Mouse (Mus musculus) retina, postnatal 1 day (tissue): ENCODE results near the gene Cdh1.

ENCODE experiments used
- DNase-seq: peaks from one replicate; pipeline ENCODE4 v3.0.0-alpha.2; 2012

Gene Cdh1

GRCm38 (mm10) chr8:106682971-106683668 lies 80.0 kb downstream of the Cdh1 start, which contains the start of gene Tango6:
Gene Tango6, plus strand, starts transcription at chr8:106683068.
- DNase-seq = peak; percentile 93

GRCm38 (mm10) chr8:106684387-106684786 lies 81.2 kb downstream of the Cdh1 start:
- DNase-seq = no peak

- peak; percentile 82 for DNase-seq
Measured at GRCm38 (mm10) chr8:106687479-106687878, 84.3 kb downstream of the Cdh1 start.

GRCm38 (mm10) chr8:106697748-106698248 lies 94.6 kb downstream of the Cdh1 start:
- no peak for DNase-seq

- DNase-seq = peak; percentile 63
Measured at GRCm38 (mm10) chr8:106699588-106699987, 96.4 kb downstream of the Cdh1 start.

GRCm38 (mm10) chr8:106700131-106700530 lies 97.0 kb downstream of the Cdh1 start:
- DNase-seq = no peak

- DNase-seq = no peak
Measured at GRCm38 (mm10) chr8:106701360-106701759, 98.2 kb downstream of the Cdh1 start.

GRCm38 (mm10) chr8:106704199-106704900 lies 101.2 kb downstream of the Cdh1 start:
- DNase-seq = no peak

- DNase-seq = no peak
Measured at GRCm38 (mm10) chr8:106704901-106705321, 101.8 kb downstream of the Cdh1 start.

GRCm38 (mm10) chr8:106706194-106706593 lies 103.0 kb downstream of the Cdh1 start:
- DNase-seq = no peak

- DNase-seq = no peak
Measured at GRCm38 (mm10) chr8:106710002-106710401, 106.9 kb downstream of the Cdh1 start.

GRCm38 (mm10) chr8:106712487-106712886 lies 109.3 kb downstream of the Cdh1 start:
- no peak for DNase-seq

GRCm38 (mm10) chr8:106714297-106714696 lies 111.1 kb downstream of the Cdh1 start:
- no peak for DNase-seq

- DNase-seq = peak; percentile 86
Measured at GRCm38 (mm10) chr8:106718091-106718500, 114.9 kb downstream of the Cdh1 start.
